31 mouse cellular contexts compared by ENCODE assay signal in genomic region chr12:52152071-52152470, GRCm38 (mm10). TPM values are rescaled to one million over a fixed set of nuclear protein-coding genes. Genes with fewer than 3 reads are reported as not detected.
DNase-seq lines count a peak whose midpoint lies in the region; ATAC-seq and TF ChIP-seq lines count a peak whose summit lies in the region.
"Had no signal": no experiment of that assay in that cellular context is flagged by ENCODE, and none has a peak within 500 bp of the region (broad histone marks: within the 10 kb centered on the region; RNA-seq: fewer than 3 reads in every experiment).

No protein-coding gene starts in this region.

- no peaks in the 10 kb centered on the region for H3K36me3 ChIP-seq in ES-E14 (ENCODE audit: control insufficient read depth, insufficient read depth, low read length, poor library complexity, severe bottlenecking)
- H3K36me3 ChIP-seq in kidney, adult 2 months (ENCODE audit: control insufficient read depth, insufficient read depth, low read length), result no peaks in the 10 kb centered on the region
- H3K36me3 ChIP-seq in midbrain, embryonic 14.5 days (ENCODE audit: control insufficient read depth, insufficient read depth, low read length), result no peaks in the 10 kb centered on the region
- H3K36me3 ChIP-seq: hindbrain, embryonic 10.5 days; hindbrain, embryonic 15.5 days; liver, embryonic 12.5 days; neural tube, embryonic 12.5 days; stomach, embryonic 15.5 days had no signal

- no peak overlapping the region for H3K4me2 ChIP-seq in midbrain, embryonic 14.5 days (ENCODE audit: low read length)
- H3K4me2 ChIP-seq: hindbrain, embryonic 15.5 days; liver, embryonic 12.5 days; midbrain, embryonic 11.5 days; neural tube, embryonic 12.5 days; stomach, embryonic 15.5 days had no signal

- H3K9ac ChIP-seq in ES-E14 (ENCODE audit: insufficient read depth, low read depth, low read length, poor library complexity, severe bottlenecking), result no peak overlapping the region
- no peak overlapping the region for H3K9ac ChIP-seq in midbrain, embryonic 14.5 days (replicated peaks; ENCODE audit: low read length)
- H3K9ac ChIP-seq: hindbrain, embryonic 15.5 days; liver, embryonic 12.5 days; liver, postnatal 0 days; neural tube, embryonic 12.5 days; stomach, embryonic 15.5 days had no signal

- no peaks in the 10 kb centered on the region for H3K4me1 ChIP-seq in ES-E14 (ENCODE audit: control insufficient read depth in 2 of 2, insufficient read depth in 2 of 2, low read length in 2 of 2, poor library complexity in 1 of 2)
- no peaks in the 10 kb centered on the region for H3K4me1 ChIP-seq in kidney, adult 2 months (ENCODE audit: control insufficient read depth, insufficient read depth, low read length)
- no peaks in the 10 kb centered on the region for H3K4me1 ChIP-seq in midbrain, embryonic 14.5 days (ENCODE audit: control insufficient read depth, insufficient read depth, low read length)
- H3K4me1 ChIP-seq: hindbrain, embryonic 10.5 days; hindbrain, embryonic 15.5 days; liver, embryonic 12.5 days; neural tube, embryonic 12.5 days; stomach, embryonic 15.5 days had no signal

- WGBS in kidney, adult 2 months, result 97% methylated on average over 3 of the region's 3 CpGs
- 97% methylated on average over 3 of the region's 3 CpGs for WGBS in midbrain, embryonic 14.5 days

- TF ChIP-seq POLR2A in kidney, adult 2 months (IDR thresholded peaks at IDR 0.05; ENCODE audit: low read depth, low read length), result no peak

- H3K27ac ChIP-seq in layer of hippocampus, adult 2 months, result no peak overlapping the region
- H3K27ac ChIP-seq in ES-E14 (ENCODE audit: insufficient read depth, low read depth, low read length, poor library complexity, severe bottlenecking), result no peak overlapping the region
- no peak overlapping the region for H3K27ac ChIP-seq in kidney, adult 2 months (ENCODE audit: insufficient read depth, low read depth, low read length)
- no peak overlapping the region for H3K27ac ChIP-seq in midbrain, embryonic 14.5 days (replicated peaks; ENCODE audit: low read depth, low read length)
- H3K27ac ChIP-seq: hindbrain, embryonic 10.5 days; hindbrain, embryonic 15.5 days; liver, embryonic 12.5 days; macrophage; neural tube, embryonic 12.5 days; stomach, embryonic 15.5 days had no signal

- 0 out of 2 replicates have a peak, but pooled peaks have one; percentile 7 for TF ChIP-seq CTCF in layer of hippocampus, adult 2 months (conservative IDR thresholded peaks at IDR 0.05)
- TF ChIP-seq CTCF in kidney, adult 2 months (conservative IDR thresholded peaks at IDR 0.05; ENCODE audit: insufficient read depth, insufficient read length, low read depth, low read length), result no peak

- H3K4me3 ChIP-seq in layer of hippocampus, adult 2 months, result no peak overlapping the region
- no peak overlapping the region for H3K4me3 ChIP-seq in ES-E14 (ENCODE audit: insufficient read depth in 1 of 2, low read depth in 1 of 2, low read length in 2 of 2, poor library complexity in 1 of 2, severe bottlenecking in 1 of 2)
- H3K4me3 ChIP-seq in kidney, adult 2 months (ENCODE audit: insufficient read depth, low read depth, low read length), result no peak overlapping the region
- H3K4me3 ChIP-seq in midbrain, embryonic 14.5 days (replicated peaks; ENCODE audit: low read depth, low read length), result no peak overlapping the region
- H3K4me3 ChIP-seq: hindbrain, embryonic 10.5 days; hindbrain, embryonic 15.5 days; liver, embryonic 12.5 days; myocyte; neural tube, embryonic 12.5 days; stomach, embryonic 15.5 days had no signal

- no peaks in the 10 kb centered on the region for H3K27me3 ChIP-seq in kidney, adult 2 months (replicated peaks; ENCODE audit: control insufficient read depth, insufficient read depth, low read length)
- no peaks in the 10 kb centered on the region for H3K27me3 ChIP-seq in midbrain, embryonic 14.5 days (ENCODE audit: control insufficient read depth, insufficient read depth, low read length)
- H3K27me3 ChIP-seq: hindbrain, embryonic 15.5 days; liver, embryonic 12.5 days; neural tube, embryonic 12.5 days; stomach, embryonic 15.5 days had no signal

- no peaks in the 10 kb centered on the region for H3K9me3 ChIP-seq in ES-E14 (ENCODE audit: control insufficient read depth, insufficient read depth, low read depth, low read length)
- H3K9me3 ChIP-seq in midbrain, embryonic 14.5 days (ENCODE audit: control insufficient read depth, low read length), result no peaks in the 10 kb centered on the region
- H3K9me3 ChIP-seq: hindbrain, embryonic 10.5 days; hindbrain, embryonic 15.5 days; liver, embryonic 12.5 days; neural tube, embryonic 12.5 days; stomach, embryonic 15.5 days had no signal

- DNase-seq in layer of hippocampus, adult 2 months (ENCODE audit: low spot score in 2 of 2), result no peak
- no peak for DNase-seq in layer of hippocampus, adult 8-10 months (ENCODE audit: low spot score in 2 of 2)
- DNase-seq in ES-E14 (ENCODE audit: low read depth, low spot score), result peak; percentile 13
- DNase-seq in c-Kit-positive CD71-positive TER-119-positive erythroid progenitor cells, embryonic 14.5 days (ENCODE audit: low spot score), result peak; percentile 15
- no peak for DNase-seq in kidney, adult 2 months
- DNase-seq in midbrain, embryonic 14.5 days, result no peak
- no peak for DNase-seq in kidney, adult 8-10 months
- DNase-seq: adrenal gland, adult 2 months; adrenal gland, postnatal 36 days; B cell, adult 2 months; cerebellum, adult 8-10 months; cerebellum, postnatal 36 days; heart, postnatal 14 days; kidney, postnatal 14 days; left cerebral cortex, postnatal 4 days; liver, postnatal 0 days; lung, postnatal 10 days; right cerebral cortex, postnatal 14 days; thymus, postnatal 25 days had no signal

- in situ Hi-C loops in ES-E14 (cut with MboI; ENCODE audit: low sequenced_read_pairs in 2 of 2, unreplicated experiment in 2 of 2), result no loop called here

- ATAC-seq in neutrophil, adult 5-6 weeks (ENCODE audit: extremely low read depth, insufficient number of reproducible peaks, low FRiP score, poor library complexity, severe bottlenecking), result 0 out of 2 replicates have a peak, but pooled peaks have one; percentile 6
- no peak for ATAC-seq in midbrain, embryonic 14.5 days (ENCODE audit: low FRiP score, low TSS enrichment)
- ATAC-seq: activated CD4-positive, CD25-positive, alpha-beta regulatory T cell, adult 4 months; forebrain, embryonic 16.5 days; inflammation-experienced regulatory T-cells, adult 6 months; liver, embryonic 12.5 days; liver, postnatal 0 days had no signal

TF ChIP-seq in ES-E14, 5 proteins besides CTCF, POLR2A, EP300 and RAD21:
- no peak for TF ChIP-seq ZC3H11A (IDR thresholded peaks at IDR 0.05; ENCODE audit: borderline replicate concordance, low read depth, low read length)
- TF ChIP-seq HCFC1 (IDR thresholded peaks at IDR 0.05; ENCODE audit: borderline replicate concordance, insufficient read depth, low read length), result no peak
- no peak for TF ChIP-seq ZNF384 (IDR thresholded peaks at IDR 0.05; ENCODE audit: low read depth, low read length)
- no peak for TF ChIP-seq CHD2 (IDR thresholded peaks at IDR 0.05; ENCODE audit: low read depth, low read length)
- TF ChIP-seq MAFK (IDR thresholded peaks at IDR 0.05; ENCODE audit: insufficient read depth, low read depth, low read length), result no peak

RNA-seq across cellular contexts. Expression of gene Nubpl, which starts 54.5 kb away (rescaled TPM):
- total RNA-seq in layer of hippocampus, adult 2 months (2021), result 1 to 10 TPM; 5.2 to 5.7 TPM
- 1 to 10 TPM; 4.0 to 5.1 (median 4.9) TPM for total RNA-seq in layer of hippocampus, adult 8-10 months (2022)
- total RNA-seq in ES-E14 (2012; rRNA removed), result 6.6 and 7.3 TPM in 2 replicates
- total RNA-seq in neutrophil, adult 5-6 weeks (2017), result 2.6 and 6.1 TPM in 2 replicates
- polyA plus RNA-seq in kidney, adult 2 months (2012; rRNA removed), result 5.1 and 7.4 TPM in 2 replicates
- 7.8 and 8.3 TPM in 2 replicates for polyA plus RNA-seq in midbrain, embryonic 14.5 days (2014; fragmentation: Nextera tagmentation; extraction: Ambion mirVana)

Comparison
In these comparisons a context has a peak if more than half of its experiments do, and no peak if none do; other contexts are left out.
1. DNase-seq: peak in ES-E14 (single experiment) and c-Kit-positive CD71-positive TER-119-positive erythroid progenitor cells, embryonic 14.5 days (single experiment); none in layer of hippocampus, adult 2 months (0 of 2), layer of hippocampus, adult 8-10 months (0 of 2), kidney, adult 2 months (single experiment), midbrain, embryonic 14.5 days (single experiment) and kidney, adult 8-10 months (0 of 2).